Mouse (Mus musculus) spleen, adult 2 months (tissue): ENCODE results near the gene Padi6.

Experiments
- CTCF ChIP-seq: fragments of 200-500 bp; IDR thresholded peaks from 2 replicates; pipeline ENCODE4 v1.5.1; 2011; ENCODE audit warnings: mild to moderate bottlenecking, inconsistent platforms; ENCODE audit not compliant: insufficient read depth, insufficient read length, insufficient replicate concordance; ENCODE audit errors: extremely low read depth
- POLR2A ChIP-seq: fragments of 200-500 bp; IDR thresholded peaks from 2 replicates; pipeline ENCODE4 v1.6.1; 2011; ENCODE audit warnings: low read depth, low read length, inconsistent platforms

DNA sequence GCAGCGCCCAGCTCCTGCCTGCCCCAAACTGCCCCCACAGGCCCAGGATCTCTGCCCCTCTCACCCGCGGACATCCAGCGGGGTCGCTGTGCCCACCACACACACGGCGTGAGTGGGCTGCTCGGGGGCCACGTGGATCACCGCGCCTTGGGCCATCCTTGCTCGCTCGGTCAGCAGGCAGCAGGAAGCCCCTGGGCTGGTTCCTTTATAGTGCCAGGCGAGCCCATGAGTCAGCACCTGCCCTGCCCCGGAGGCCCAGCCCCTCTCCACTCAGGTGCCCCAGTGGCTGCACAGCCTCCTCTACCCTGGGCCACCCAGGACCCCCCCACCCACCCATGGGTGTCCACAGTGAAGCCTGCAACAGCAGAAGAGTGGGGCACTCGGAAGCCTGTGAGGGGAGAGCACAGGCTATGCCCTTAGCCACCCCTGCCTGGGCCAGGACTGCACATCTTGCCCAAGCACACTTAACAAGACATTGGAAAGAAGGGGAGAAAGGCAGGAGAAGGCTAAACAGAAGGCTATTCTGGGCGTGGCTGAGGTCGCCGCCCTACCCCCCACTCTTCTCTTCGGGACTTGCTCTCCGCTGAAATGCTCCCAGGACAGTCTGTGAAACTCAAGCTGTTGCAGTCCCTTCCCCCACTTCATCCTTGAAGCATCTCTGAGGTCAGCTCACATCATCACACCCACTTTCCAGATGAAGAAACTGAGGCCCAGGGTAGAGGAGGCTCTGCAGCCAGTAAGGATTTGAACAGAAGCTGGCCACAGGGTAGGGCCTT, 31.8 kb upstream of the Padi6 start, which contains the start of gene Padi4:
- TF ChIP-seq POLR2A = no peak
- TF ChIP-seq CTCF = no peak
